Mouse (Mus musculus): ENCODE measurements around the gene Paqr6. TPM values are rescaled to one million over a fixed set of nuclear protein-coding genes. Genes with fewer than 3 reads are reported as not detected.
A peak's percentile ranks its signal among the peaks of the same experiment; 100 is the strongest.

Paqr6 gene
- polyA plus RNA-seq, 1 experiment: 3.6 TPM

DNA sequence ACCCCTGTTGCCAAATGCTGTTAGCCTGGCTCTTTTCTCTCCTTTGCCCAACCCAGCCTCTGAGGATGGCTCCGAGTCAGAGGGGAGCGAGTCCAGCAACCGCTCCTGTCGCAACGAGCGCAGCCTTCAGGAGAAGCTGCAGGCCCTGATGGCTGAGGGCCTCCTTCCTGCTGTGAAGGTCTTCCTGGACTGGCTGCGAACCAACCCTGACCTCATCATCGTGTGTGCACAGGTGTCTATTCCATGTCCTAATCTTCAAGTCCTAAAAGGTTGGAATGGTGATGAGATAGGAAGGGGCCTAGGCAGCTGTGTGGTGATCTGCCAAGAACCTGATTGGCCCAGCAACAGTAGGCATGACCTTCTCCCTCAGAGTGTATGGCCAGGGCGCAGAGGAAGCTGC is 11.5 kb upstream of the Paqr6 start:
- no peak overlapping the region for H3K27ac ChIP-seq (ENCODE audit: insufficient read depth, low read depth, low read length)
- no peaks in the 10 kb centered on the region for H3K27me3 ChIP-seq (replicated peaks; ENCODE audit: control insufficient read depth, insufficient read depth, low read length)
- H3K36me3 ChIP-seq (ENCODE audit: control insufficient read depth, insufficient read depth, low read length): peaks cover 4% of the 10 kb centered on the region
- TF ChIP-seq CTCF (conservative IDR thresholded peaks at IDR 0.05; ENCODE audit: insufficient read depth, insufficient read length, low read depth, low read length): no peak
- no peak for TF ChIP-seq POLR2A (IDR thresholded peaks at IDR 0.05; ENCODE audit: low read depth, low read length)
- no peak overlapping the region for H3K4me3 ChIP-seq (ENCODE audit: insufficient read depth, low read depth, low read length)
- H3K4me1 ChIP-seq (ENCODE audit: control insufficient read depth, insufficient read depth, low read length): peaks cover 4% of the 10 kb centered on the region; the same call in 1 of the 2 replicates
- 88% methylated on average over 9 of the region's 9 CpGs for WGBS
- DNase-seq: no peak

DNA sequence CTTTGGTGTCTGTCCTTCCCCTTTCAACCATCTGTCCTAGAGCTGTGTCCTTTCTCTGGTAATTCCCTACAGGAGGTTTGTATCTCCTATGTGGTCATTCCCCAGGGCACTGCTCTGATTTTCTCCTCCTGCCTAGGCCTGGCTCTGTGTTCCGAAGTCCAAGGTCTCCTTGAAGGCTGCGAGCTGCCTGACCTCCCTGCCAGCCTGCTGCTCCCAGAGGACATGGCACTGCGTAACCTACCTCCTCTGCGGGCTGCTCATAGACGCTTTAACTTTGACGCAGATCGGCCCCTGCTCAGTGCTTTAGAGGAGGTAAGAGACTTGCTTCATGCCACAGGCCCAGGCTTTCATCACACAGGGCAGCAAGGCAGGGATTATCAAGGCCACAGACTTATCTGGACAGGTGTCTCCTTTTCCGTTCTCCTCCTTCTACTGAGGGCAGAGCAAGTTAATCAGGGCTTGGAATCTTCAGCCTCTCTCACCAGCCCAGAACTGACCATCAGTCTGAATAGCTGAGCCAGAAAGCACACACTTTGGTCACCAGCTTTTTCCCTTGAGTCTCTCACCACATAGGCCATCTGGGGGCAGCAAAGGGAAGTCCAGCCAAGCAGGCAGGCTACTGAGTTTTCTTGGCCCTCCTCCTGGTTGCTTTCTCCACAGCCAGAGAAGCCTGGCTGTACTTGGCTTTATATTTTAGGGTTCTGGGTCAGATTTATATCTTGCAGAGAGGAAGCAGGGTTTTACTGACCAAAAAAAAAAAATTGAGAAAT is 9.8 kb upstream of the Paqr6 start:
- no peak overlapping the region for H3K4me3 ChIP-seq (ENCODE audit: insufficient read depth, low read depth, low read length)
- DNase-seq: peak; percentile 67
- WGBS: 64% methylated on average over 8 of the region's 8 CpGs
- no peaks in the 10 kb centered on the region for H3K27me3 ChIP-seq (replicated peaks; ENCODE audit: control insufficient read depth, insufficient read depth, low read length)
- 0 out of 2 replicates have a peak overlapping the region, but pooled peaks have one; percentile 32 for H3K27ac ChIP-seq (ENCODE audit: insufficient read depth, low read depth, low read length)
- TF ChIP-seq POLR2A (IDR thresholded peaks at IDR 0.05; ENCODE audit: low read depth, low read length) (no peak), CTCF (conservative IDR thresholded peaks at IDR 0.05; ENCODE audit: insufficient read depth, insufficient read length, low read depth, low read length) (no peak; the same call in 1 of the 2 replicates)
- H3K4me1 ChIP-seq (ENCODE audit: control insufficient read depth, insufficient read depth, low read length): peaks cover 4% of the 10 kb centered on the region; the same call in 1 of the 2 replicates
- H3K36me3 ChIP-seq (ENCODE audit: control insufficient read depth, insufficient read depth, low read length): peaks cover 7% of the 10 kb centered on the region; the same call in 1 of the 2 replicates

DNA sequence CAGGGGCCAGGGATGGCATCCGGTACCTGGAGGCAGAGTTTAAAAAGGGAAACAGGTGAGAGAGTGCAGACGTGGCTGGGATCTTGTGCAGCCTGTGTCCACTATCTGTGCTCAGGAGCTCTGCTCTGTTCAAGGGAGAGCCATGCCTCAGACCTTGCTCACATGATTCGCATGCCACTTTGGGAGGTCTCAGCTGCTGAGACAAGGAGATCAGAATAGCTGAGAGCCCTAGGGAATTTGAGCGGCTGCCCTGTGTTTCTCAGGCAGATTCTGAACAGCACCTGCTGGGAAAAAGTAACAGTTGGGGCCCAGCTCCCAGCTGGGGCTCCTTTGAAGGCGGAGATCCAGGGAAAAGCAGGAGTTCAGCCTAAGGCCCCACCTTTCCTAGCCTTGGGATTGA is 4.8 kb upstream of the Paqr6 start:
- no peaks in the 10 kb centered on the region for H3K4me1 ChIP-seq (ENCODE audit: control insufficient read depth, insufficient read depth, low read length)
- H3K27me3 ChIP-seq (replicated peaks; ENCODE audit: control insufficient read depth, insufficient read depth, low read length): no peaks in the 10 kb centered on the region
- TF ChIP-seq CTCF (conservative IDR thresholded peaks at IDR 0.05; ENCODE audit: insufficient read depth, insufficient read length, low read depth, low read length): no peak
- no peak for TF ChIP-seq POLR2A (IDR thresholded peaks at IDR 0.05; ENCODE audit: low read depth, low read length)
- no peak for DNase-seq
- 82% methylated on average over 5 of the region's 5 CpGs for WGBS
- no peak overlapping the region for H3K27ac ChIP-seq (ENCODE audit: insufficient read depth, low read depth, low read length)
- H3K36me3 ChIP-seq (ENCODE audit: control insufficient read depth, insufficient read depth, low read length): peaks cover 4% of the 10 kb centered on the region; the same call in 1 of the 2 replicates
- no peak overlapping the region for H3K4me3 ChIP-seq (ENCODE audit: insufficient read depth, low read depth, low read length)

DNA sequence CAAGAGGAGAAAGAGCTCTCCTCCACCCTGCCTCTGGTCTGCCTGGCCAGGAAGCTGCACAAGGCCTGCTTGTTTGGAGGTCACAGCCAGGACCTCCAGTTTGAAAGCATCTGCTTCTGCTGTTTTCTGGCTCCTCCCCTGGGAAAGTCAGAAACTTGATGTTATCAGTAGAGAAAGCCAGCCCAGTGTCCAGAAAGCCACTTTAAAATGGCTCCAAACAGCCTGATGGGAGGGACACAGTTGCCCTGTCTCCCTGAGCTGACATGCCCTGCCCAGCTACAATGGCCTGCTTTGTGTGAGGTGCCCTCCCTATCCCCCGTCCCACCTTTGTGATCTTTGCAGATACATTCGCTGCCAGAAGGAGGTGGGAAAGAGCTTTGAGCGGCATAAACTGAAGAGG is 4.4 kb upstream of the Paqr6 start:
- no peak for DNase-seq
- H3K27ac ChIP-seq (ENCODE audit: insufficient read depth, low read depth, low read length): no peak overlapping the region
- WGBS: 70% methylated on average over 3 of the region's 3 CpGs
- TF ChIP-seq POLR2A (IDR thresholded peaks at IDR 0.05; ENCODE audit: low read depth, low read length) (no peak), CTCF (conservative IDR thresholded peaks at IDR 0.05; ENCODE audit: insufficient read depth, insufficient read length, low read depth, low read length) (no peak)
- peaks cover 4% of the 10 kb centered on the region; the same call in 1 of the 2 replicates for H3K36me3 ChIP-seq (ENCODE audit: control insufficient read depth, insufficient read depth, low read length)
- H3K27me3 ChIP-seq (replicated peaks; ENCODE audit: control insufficient read depth, insufficient read depth, low read length): no peaks in the 10 kb centered on the region
- no peak overlapping the region for H3K4me3 ChIP-seq (ENCODE audit: insufficient read depth, low read depth, low read length)
- no peaks in the 10 kb centered on the region for H3K4me1 ChIP-seq (ENCODE audit: control insufficient read depth, insufficient read depth, low read length)

DNA sequence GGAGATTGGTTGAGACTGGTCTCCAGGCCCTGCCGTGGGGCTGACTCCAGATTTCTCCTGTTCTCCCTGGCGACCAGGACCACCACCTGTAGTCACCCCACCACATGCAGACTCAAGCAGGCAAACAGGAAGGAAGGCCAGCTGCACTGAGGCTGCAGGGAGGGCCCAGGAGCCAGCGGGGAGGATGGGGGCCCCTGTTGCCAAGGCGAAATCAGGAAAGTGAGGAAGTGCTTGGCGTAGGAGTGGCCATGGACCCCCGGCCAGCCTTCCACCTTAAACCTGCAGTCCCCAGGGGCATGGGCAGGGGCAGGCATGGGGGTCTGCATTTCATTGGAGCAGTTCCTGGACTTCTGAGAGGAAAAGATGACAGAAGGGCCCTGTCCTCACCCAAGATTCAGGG is 3.3 kb upstream of the Paqr6 start:
- WGBS: 58% methylated on average over 6 of the region's 6 CpGs
- Histone ChIP-seq H3K27ac (ENCODE audit: insufficient read depth, low read depth, low read length) (no peak overlapping the region), H3K27me3 (replicated peaks; ENCODE audit: control insufficient read depth, insufficient read depth, low read length) (no peaks in the 10 kb centered on the region), H3K4me3 (ENCODE audit: insufficient read depth, low read depth, low read length) (no peak overlapping the region), H3K36me3 (ENCODE audit: control insufficient read depth, insufficient read depth, low read length) (peaks cover 3% of the 10 kb centered on the region; the same call in 1 of the 2 replicates), H3K4me1 (ENCODE audit: control insufficient read depth, insufficient read depth, low read length) (no peaks in the 10 kb centered on the region)
- no peak for DNase-seq
- TF ChIP-seq POLR2A (IDR thresholded peaks at IDR 0.05; ENCODE audit: low read depth, low read length) (no peak), CTCF (conservative IDR thresholded peaks at IDR 0.05; ENCODE audit: insufficient read depth, insufficient read length, low read depth, low read length) (no peak)

DNA sequence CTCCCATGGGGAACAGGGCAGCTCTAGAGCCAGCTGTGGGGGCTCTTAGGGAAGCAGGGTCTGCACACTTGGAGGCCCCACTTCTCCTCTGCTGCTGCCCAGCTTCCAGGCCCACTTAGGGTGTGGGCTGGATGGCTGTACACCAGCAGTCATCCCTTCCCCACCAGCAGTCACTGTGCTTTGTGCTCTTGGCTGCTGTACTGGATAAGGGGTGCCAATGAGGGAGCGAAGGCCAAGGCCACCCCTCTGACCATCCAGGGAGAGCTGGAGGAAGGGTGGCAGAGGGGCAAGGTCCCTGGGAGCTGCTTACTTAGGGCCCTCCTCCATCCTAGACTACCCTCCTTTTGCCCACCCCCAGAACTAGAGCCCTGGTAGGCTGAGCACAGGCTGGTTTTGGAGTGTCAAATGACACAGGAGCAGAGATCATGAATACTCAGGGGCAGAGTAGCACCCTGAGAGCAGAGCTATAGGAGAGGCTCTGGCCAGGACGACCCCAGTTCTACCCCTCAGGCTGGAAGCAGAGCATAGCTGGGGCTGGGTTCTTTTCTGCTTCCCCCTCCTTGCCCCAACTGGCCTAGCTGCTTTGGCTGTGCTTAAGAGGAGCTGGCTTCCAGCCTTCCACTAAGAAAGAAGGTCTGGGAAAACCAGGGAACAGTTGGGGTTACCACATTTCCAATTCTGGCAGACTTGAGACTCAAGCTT is 2.6 kb upstream of the Paqr6 start:
- no peak overlapping the region for H3K4me3 ChIP-seq (ENCODE audit: insufficient read depth, low read depth, low read length)
- TF ChIP-seq CTCF (conservative IDR thresholded peaks at IDR 0.05; ENCODE audit: insufficient read depth, insufficient read length, low read depth, low read length) (no peak), POLR2A (IDR thresholded peaks at IDR 0.05; ENCODE audit: low read depth, low read length) (no peak)
- H3K36me3 ChIP-seq (ENCODE audit: control insufficient read depth, insufficient read depth, low read length): peaks cover 3% of the 10 kb centered on the region; the same call in 1 of the 2 replicates
- no peaks in the 10 kb centered on the region for H3K27me3 ChIP-seq (replicated peaks; ENCODE audit: control insufficient read depth, insufficient read depth, low read length)
- 73% methylated on average over 2 of the region's 2 CpGs for WGBS
- DNase-seq: no peak
- no peaks in the 10 kb centered on the region for H3K4me1 ChIP-seq (ENCODE audit: control insufficient read depth, insufficient read depth, low read length)
- H3K27ac ChIP-seq (ENCODE audit: insufficient read depth, low read depth, low read length): no peak overlapping the region

DNA sequence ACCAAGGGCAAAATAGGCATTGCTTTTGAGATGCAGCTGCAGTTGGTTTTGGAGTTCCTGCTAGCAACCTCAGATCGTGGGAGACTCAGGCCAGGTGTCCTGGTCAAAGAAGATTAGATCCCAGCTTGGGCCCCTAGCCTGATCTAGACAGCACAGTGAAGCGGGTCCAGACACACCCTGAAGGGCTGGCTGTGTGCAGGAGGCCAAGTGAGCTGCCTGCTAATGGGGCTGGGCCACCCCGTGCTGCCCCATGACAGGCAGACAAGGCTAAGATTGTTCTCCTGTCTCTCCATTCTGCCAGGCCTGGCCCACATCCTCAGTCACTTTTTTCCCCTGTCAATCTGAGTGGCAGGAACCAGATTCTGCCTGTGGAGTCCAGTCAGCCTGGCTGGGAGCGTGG is 684 bp upstream of the Paqr6 start:
- Histone ChIP-seq H3K4me3 (ENCODE audit: insufficient read depth, low read depth, low read length) (no peak overlapping the region), H3K4me1 (ENCODE audit: control insufficient read depth, insufficient read depth, low read length) (no peaks in the 10 kb centered on the region), H3K27ac (ENCODE audit: insufficient read depth, low read depth, low read length) (no peak overlapping the region), H3K36me3 (ENCODE audit: control insufficient read depth, insufficient read depth, low read length) (peaks cover 3% of the 10 kb centered on the region; the same call in 1 of the 2 replicates), H3K27me3 (replicated peaks; ENCODE audit: control insufficient read depth, insufficient read depth, low read length) (no peaks in the 10 kb centered on the region)
- TF ChIP-seq POLR2A (IDR thresholded peaks at IDR 0.05; ENCODE audit: low read depth, low read length): no peak
- no peak for TF ChIP-seq CTCF (conservative IDR thresholded peaks at IDR 0.05; ENCODE audit: insufficient read depth, insufficient read length, low read depth, low read length)
- DNase-seq: no peak
- 79% methylated on average over 4 of the region's 4 CpGs for WGBS

Data from kidney, adult 2 months (tissue).